Mouse (Mus musculus) CH12.LX (cell line): ENCODE measurements around the gene Kndc1.

ENCODE experiments used
- CHD2 ChIP-seq: IDR thresholded peaks from 2 replicates; pipeline ENCODE4 v1.6.1; 2011; ENCODE audit warnings: low read length, improper control_type of control experiment
- CTCF ChIP-seq, 2 experiments: IDR thresholded peaks in 1 of 2; conservative IDR thresholded peaks in 1 of 2; 2 replicates each; pipeline ENCODE4 v1.5.1; 2011 to 2012; ENCODE audit warnings: low read depth in 2 of 2, low read length in 2 of 2, improper control_type of control experiment in 1 of 2, inconsistent platforms in 1 of 2, mild to moderate bottlenecking in 1 of 2, moderate library complexity in 1 of 2
- ELF1 ChIP-seq: IDR thresholded peaks from 2 replicates; pipeline ENCODE4 v1.6.1; 2014; ENCODE audit warnings: low read depth, mild to moderate bottlenecking, inconsistent platforms, low read length, improper control_type of control experiment
- EP300 ChIP-seq: IDR thresholded peaks from 2 replicates; pipeline ENCODE4 v1.6.1; 2011; ENCODE audit warnings: low read length, improper control_type of control experiment
- ETS1 ChIP-seq: conservative IDR thresholded peaks from 2 replicates; pipeline ENCODE4 v1.6.1; 2012; ENCODE audit warnings: low read depth, mild to moderate bottlenecking, inconsistent platforms, low read length, improper control_type of control experiment, moderate library complexity
- HCFC1 ChIP-seq: IDR thresholded peaks from 2 replicates; pipeline ENCODE4 v1.6.1; 2012; ENCODE audit warnings: low read depth, mild to moderate bottlenecking, inconsistent platforms, low read length, improper control_type of control experiment
- JUND ChIP-seq: conservative IDR thresholded peaks from 2 replicates; pipeline ENCODE4 v1.6.1; 2011; ENCODE audit warnings: low read depth, low read length, improper control_type of control experiment
- MAX ChIP-seq: IDR thresholded peaks from 2 replicates; pipeline ENCODE4 v1.6.1; 2011; ENCODE audit warnings: low read length, improper control_type of control experiment
- NELFE ChIP-seq: IDR thresholded peaks from 2 replicates; pipeline ENCODE4 v1.6.1; 2011; ENCODE audit warnings: low read depth, low read length, improper control_type of control experiment
- RCOR1 ChIP-seq: conservative IDR thresholded peaks from 2 replicates; pipeline ENCODE4 v1.6.1; 2012; ENCODE audit warnings: low read depth, mild to moderate bottlenecking, inconsistent platforms, low read length, improper control_type of control experiment
- ZNF384 ChIP-seq: IDR thresholded peaks from 2 replicates; pipeline ENCODE4 v1.6.1; 2012; ENCODE audit warnings: low read depth, low read length, improper control_type of control experiment, inconsistent platforms

- no peak for TF ChIP-seq EP300
- no peak for TF ChIP-seq CTCF (conservative IDR thresholded peaks at IDR 0.05 in 1 of 2, IDR thresholded peaks at IDR 0.05 in 1 of 2; ENCODE audit: low read depth in 2 of 2, low read length in 2 of 2)
- TF ChIP-seq NELFE: no peak
- TF ChIP-seq HCFC1: no peak
- no peak for TF ChIP-seq JUND
- TF ChIP-seq ETS1: no peak
- TF ChIP-seq RCOR1: no peak
- TF ChIP-seq ZNF384: no peak
- TF ChIP-seq ELF1: no peak
- no peak for TF ChIP-seq CHD2
- TF ChIP-seq MAX: no peak
Observed at GRCm38 (mm10) chr7:139851098-139851497, 43.4 kb upstream of the Kndc1 start.
